ENCODE assay signal across 16 mouse cellular contexts in genomic region chr13:6906000-6906399, GRCm38 (mm10).
"Had no signal": no experiment of that assay in that cellular context is flagged by ENCODE, and none has a peak within 500 bp of the region (broad histone marks: within the 10 kb centered on the region; RNA-seq: fewer than 3 reads in every experiment).

No protein-coding gene starts in this region.

- H3K9me3 ChIP-seq: midbrain, embryonic 10.5 days; midbrain, embryonic 12.5 days; midbrain, embryonic 15.5 days; neural tube, embryonic 13.5 days; neural tube, embryonic 15.5 days had no signal

- H3K36me3 ChIP-seq: midbrain, embryonic 10.5 days; midbrain, embryonic 12.5 days; midbrain, embryonic 15.5 days; neural tube, embryonic 13.5 days; neural tube, embryonic 15.5 days had no signal

- H3K27me3 ChIP-seq: midbrain, embryonic 12.5 days; midbrain, embryonic 15.5 days; neural tube, embryonic 13.5 days; neural tube, embryonic 15.5 days had no signal

- H3K27ac ChIP-seq: liver, embryonic 14.5 days; midbrain, embryonic 10.5 days; midbrain, embryonic 12.5 days; midbrain, embryonic 15.5 days; neural tube, embryonic 13.5 days; neural tube, embryonic 15.5 days had no signal

- H3K4me2 ChIP-seq: lung, embryonic 14.5 days; midbrain, embryonic 12.5 days; midbrain, embryonic 15.5 days; neural tube, embryonic 13.5 days; neural tube, embryonic 15.5 days had no signal

- H3K9ac ChIP-seq: liver, embryonic 14.5 days; lung, embryonic 14.5 days; midbrain, embryonic 12.5 days; midbrain, embryonic 15.5 days; neural tube, embryonic 13.5 days; neural tube, embryonic 15.5 days had no signal

- DNase-seq: lung, adult 18-20 months; lung, embryonic 14.5 days; lung, postnatal 10 days; lung, postnatal 4 days; right cerebral cortex, postnatal 14 days; spleen, adult 18-20 months; thymus, adult 18-20 months; thymus, postnatal 14 days; thymus, postnatal 36 days had no signal

- H3K4me1 ChIP-seq: midbrain, embryonic 12.5 days; midbrain, embryonic 15.5 days; neural tube, embryonic 13.5 days; neural tube, embryonic 15.5 days had no signal

- ATAC-seq: midbrain, embryonic 15.5 days had no signal

- H3K4me3 ChIP-seq: midbrain, embryonic 10.5 days; midbrain, embryonic 12.5 days; midbrain, embryonic 15.5 days; myocyte; neural tube, embryonic 13.5 days; neural tube, embryonic 15.5 days had no signal
